In the genomic region with DNA sequence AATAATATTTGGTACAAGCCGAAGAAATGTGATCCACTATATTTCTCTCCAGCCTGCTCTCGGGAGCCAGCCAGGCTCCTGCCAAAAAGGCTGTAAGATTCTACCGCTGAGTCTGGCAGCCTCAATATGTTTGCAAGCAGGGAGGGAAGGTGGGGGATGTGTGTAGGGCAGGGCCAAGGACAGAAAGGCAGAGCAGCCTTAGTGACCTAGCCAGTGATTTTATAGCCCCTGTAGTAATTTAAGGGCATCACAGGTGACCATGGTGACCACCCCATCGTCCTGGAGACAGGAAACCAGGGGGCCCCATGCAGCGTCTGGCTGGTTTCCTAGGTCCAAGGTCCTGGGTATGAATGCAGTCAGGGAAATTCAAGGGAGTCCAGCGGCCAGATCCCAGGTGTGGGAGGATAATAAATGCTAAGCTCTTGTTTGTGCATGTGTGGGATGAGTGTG, we compare ENCODE assay signal across 10 mouse cellular contexts. TPM values are rescaled to one million over a fixed set of nuclear protein-coding genes. Genes with fewer than 3 reads are reported as not detected.
A peak's percentile ranks its signal among the peaks of the same experiment; 100 is the strongest.
DNase-seq lines count a peak whose midpoint lies in the region; ATAC-seq and TF ChIP-seq lines count a peak whose summit lies in the region.
"Had no signal": no experiment of that assay in that cellular context is flagged by ENCODE, and none has a peak within 500 bp of the region (broad histone marks: within the 10 kb centered on the region; RNA-seq: fewer than 3 reads in every experiment).

No protein-coding gene starts in this region.

- 0 out of 2 replicates have a peak overlapping the region, but pooled peaks have one; percentile 28 for H3K27ac ChIP-seq in lung, embryonic 16.5 days (ENCODE audit: low read length)
- H3K27ac ChIP-seq in embryonic facial prominence, embryonic 10.5 days (replicated peaks), result peak overlapping the region; percentile 26; the same call in 1 of the 2 replicates
- peak overlapping the region; percentile 62; the same call in 1 of the 2 replicates for H3K27ac ChIP-seq in heart, embryonic 12.5 days (ENCODE audit: poor library complexity, severe bottlenecking)
- peak overlapping the region; percentile 71 for H3K27ac ChIP-seq in stomach, postnatal 0 days (replicated peaks)

- H3K27me3 ChIP-seq in lung, embryonic 16.5 days (ENCODE audit: control insufficient read depth, insufficient read depth, low read depth, low read length), result no peaks in the 10 kb centered on the region
- H3K27me3 ChIP-seq in embryonic facial prominence, embryonic 10.5 days (replicated peaks; ENCODE audit: low read depth, poor library complexity, severe bottlenecking), result no peaks in the 10 kb centered on the region
- no peaks in the 10 kb centered on the region for H3K27me3 ChIP-seq in heart, embryonic 12.5 days (replicated peaks)
- H3K27me3 ChIP-seq in stomach, postnatal 0 days (ENCODE audit: control insufficient read depth, insufficient read depth, low read length), result no peaks in the 10 kb centered on the region

- peaks cover 29% of the 10 kb centered on the region for H3K4me1 ChIP-seq in lung, embryonic 16.5 days (replicated peaks; ENCODE audit: control insufficient read depth, insufficient read depth, low read length)
- H3K4me1 ChIP-seq in embryonic facial prominence, embryonic 10.5 days, result peaks cover 34% of the 10 kb centered on the region
- H3K4me1 ChIP-seq in heart, embryonic 12.5 days (replicated peaks), result peaks cover 51% of the 10 kb centered on the region
- H3K4me1 ChIP-seq in stomach, postnatal 0 days (replicated peaks; ENCODE audit: control insufficient read depth, insufficient read depth), result peaks cover 6% of the 10 kb centered on the region

- DNase-seq in lung, adult 18-20 months, result no peak
- no peak for DNase-seq in embryonic facial prominence, embryonic 10.5 days (ENCODE audit: low spot score)
- DNase-seq in kidney, postnatal 10 days, result peak; percentile 50
- no peak for DNase-seq in stomach, postnatal 0 days (ENCODE audit: low spot score)
- no peak for DNase-seq in right cerebral cortex, adult 18-20 months

- peak; percentile 11; the same call in 1 of the 2 replicates for ATAC-seq in lung, embryonic 16.5 days (ENCODE audit: low read depth)
- no peak for ATAC-seq in heart, embryonic 12.5 days (ENCODE audit: insufficient number of reproducible peaks, low FRiP score)
- ATAC-seq in stomach, postnatal 0 days (ENCODE audit: low FRiP score, low TSS enrichment), result 0 out of 2 replicates have a peak, but pooled peaks have one; percentile 44
- ATAC-seq in megakaryocyte progenitor cell, adult 5-6 weeks (replicated peaks; ENCODE audit: poor library complexity), result no peak

- WGBS in lung, embryonic 16.5 days, result 30% methylated on average over 6 of the region's 6 CpGs
- WGBS in embryonic facial prominence, embryonic 10.5 days, result 55% methylated on average over 6 of the region's 6 CpGs
- WGBS in heart, embryonic 12.5 days, result 34% methylated on average over 6 of the region's 6 CpGs
- WGBS in stomach, postnatal 0 days, result 28% methylated on average over 6 of the region's 6 CpGs

- no peak overlapping the region for H3K4me3 ChIP-seq in lung, embryonic 16.5 days (ENCODE audit: low read length)
- H3K4me3 ChIP-seq in embryonic facial prominence, embryonic 10.5 days, result no peak overlapping the region
- H3K4me3 ChIP-seq in heart, embryonic 12.5 days, result no peak overlapping the region
- H3K4me3 ChIP-seq in stomach, postnatal 0 days (ENCODE audit: low read depth, low read length), result no peak overlapping the region

- H3K9me3 ChIP-seq in lung, embryonic 16.5 days (ENCODE audit: control insufficient read depth, low read length), result no peaks in the 10 kb centered on the region
- no peaks in the 10 kb centered on the region for H3K9me3 ChIP-seq in embryonic facial prominence, embryonic 10.5 days
- no peaks in the 10 kb centered on the region for H3K9me3 ChIP-seq in heart, embryonic 12.5 days (replicated peaks)
- no peaks in the 10 kb centered on the region for H3K9me3 ChIP-seq in stomach, postnatal 0 days (ENCODE audit: control insufficient read depth, low read length)

- TF ChIP-seq CTCF in stomach, postnatal 0 days (IDR thresholded peaks at IDR 0.05; ENCODE audit: low read depth), result no peak

- H3K4me2 ChIP-seq in lung, embryonic 16.5 days (ENCODE audit: low read depth, low read length), result no peak overlapping the region
- no peak overlapping the region for H3K4me2 ChIP-seq in heart, embryonic 12.5 days
- no peak overlapping the region for H3K4me2 ChIP-seq in stomach, postnatal 0 days (replicated peaks; ENCODE audit: low read depth)

- no peak for TF ChIP-seq EP300 in stomach, postnatal 0 days (optimal IDR thresholded peaks at IDR 0.05)

- 0 out of 2 replicates have a peak overlapping the region, but pooled peaks have one; percentile 2 for H3K9ac ChIP-seq in lung, embryonic 16.5 days (ENCODE audit: low read length)
- peak overlapping the region; percentile 38; the same call in 1 of the 2 replicates for H3K9ac ChIP-seq in heart, embryonic 12.5 days
- peak overlapping the region; percentile 23; the same call in 1 of the 2 replicates for H3K9ac ChIP-seq in stomach, postnatal 0 days (ENCODE audit: low read length)

- no peaks in the 10 kb centered on the region for H3K36me3 ChIP-seq in lung, embryonic 16.5 days (ENCODE audit: control insufficient read depth, insufficient read depth, low read length)
- H3K36me3 ChIP-seq in embryonic facial prominence, embryonic 10.5 days (replicated peaks), result no peaks in the 10 kb centered on the region
- H3K36me3 ChIP-seq in heart, embryonic 12.5 days, result no peaks in the 10 kb centered on the region
- no peaks in the 10 kb centered on the region for H3K36me3 ChIP-seq in stomach, postnatal 0 days (ENCODE audit: control insufficient read depth, insufficient read depth, low read length)

RNA-seq across cellular contexts. Expression of a gene that starts 20.4 kb away (rescaled TPM):
- polyA plus RNA-seq in lung, embryonic 16.5 days (2015; fragmentation: Nextera tagmentation; extraction: Ambion mirVana), result 75.4 and 79.0 TPM in 2 replicates
- polyA plus RNA-seq in embryonic facial prominence, embryonic 10.5 days (2016; fragmentation: Nextera tagmentation; extraction: Ambion mirVana), result 23.8 and 24.7 TPM in 2 replicates
- 56.5 and 58.0 TPM in 2 replicates for polyA plus RNA-seq in heart, embryonic 12.5 days (2016; fragmentation: Nextera tagmentation; extraction: Ambion mirVana)
- polyA plus RNA-seq in stomach, postnatal 0 days (2015; fragmentation: Nextera tagmentation; extraction: Ambion mirVana), result 34.3 and 35.0 TPM in 2 replicates
- 69.8 and 71.5 TPM in 2 replicates for total RNA-seq in megakaryocyte progenitor cell, adult 5-6 weeks (2015)
- 41.2 and 46.5 TPM in 2 replicates for total RNA-seq in megakaryocyte progenitor cell, adult 5-6 weeks (2017)

RNA-seq across cellular contexts. Expression of a gene that starts 45.7 kb away (rescaled TPM):
- 0.77 and 0.87 TPM in 2 replicates for polyA plus RNA-seq in lung, embryonic 16.5 days (2015; fragmentation: Nextera tagmentation; extraction: Ambion mirVana)
- not detected in 2 replicates for polyA plus RNA-seq in embryonic facial prominence, embryonic 10.5 days (2016; fragmentation: Nextera tagmentation; extraction: Ambion mirVana)
- 8.9 and 10.4 TPM in 2 replicates for polyA plus RNA-seq in heart, embryonic 12.5 days (2016; fragmentation: Nextera tagmentation; extraction: Ambion mirVana)
- 75.5 and 86.9 TPM in 2 replicates for polyA plus RNA-seq in stomach, postnatal 0 days (2015; fragmentation: Nextera tagmentation; extraction: Ambion mirVana)
- total RNA-seq in megakaryocyte progenitor cell, adult 5-6 weeks (2015), result not detected in 2 replicates
- total RNA-seq in megakaryocyte progenitor cell, adult 5-6 weeks (2017), result not detected in 2 replicates
- total RNA-seq: gastrocnemius, postnatal 4 days had no signal
- polyA plus RNA-seq: neural tube, embryonic 11.5 days had no signal

Comparison
In these comparisons a context has a peak if more than half of its experiments do, and no peak if none do; other contexts are left out.
1. ATAC-seq: peak in lung, embryonic 16.5 days (single experiment) and stomach, postnatal 0 days (single experiment); none in heart, embryonic 12.5 days (single experiment) and megakaryocyte progenitor cell, adult 5-6 weeks (single experiment).
2. Peak in every context shown above with its lines, with median percentiles within 50 percentile points of each other: H3K27ac ChIP-seq and H3K9ac ChIP-seq.